Mouse (Mus musculus) stomach, embryonic 16.5 days (tissue): ENCODE data around the gene Rep15. TPM values are rescaled to one million over a fixed set of nuclear protein-coding genes. Genes with fewer than 3 reads are reported as not detected.

Source experiments
- ATAC-seq: fragments of 200-750 bp; cut with Nextera tagmentation; 2 replicates; pipeline ENCODE4 v1.8.0; 2017; ENCODE audit warnings: moderate number of reproducible peaks, moderate TSS enrichment; ENCODE audit not compliant: insufficient read depth, low FRiP score
- H3K27ac ChIP-seq: fragments of 300-500 bp; sonication (generic); 2 replicates; pipeline ENCODE4 v1.5.1; 2014; ENCODE audit warnings: low read length
- H3K27me3 ChIP-seq: fragments of 300-500 bp; sonication (generic); 2 replicates; pipeline ENCODE4 v1.6.1; 2014; ENCODE audit warnings: low read length, control low read depth, mixed read lengths; ENCODE audit not compliant: control insufficient read depth, insufficient read depth
- H3K36me3 ChIP-seq: fragments of 300-500 bp; sonication (generic); 2 replicates; pipeline ENCODE4 v1.6.1; 2014; ENCODE audit warnings: low read length; ENCODE audit not compliant: control insufficient read depth, insufficient read depth
- H3K4me1 ChIP-seq: fragments of 300-500 bp; sonication (generic); 2 replicates; pipeline ENCODE4 v1.6.1; 2014; ENCODE audit warnings: low read length, control low read depth, mixed read lengths; ENCODE audit not compliant: control insufficient read depth, insufficient read depth
- H3K4me2 ChIP-seq: fragments of 300-500 bp; sonication (generic); 2 replicates; pipeline ENCODE4 v1.6.1; 2014; ENCODE audit warnings: low read depth, low read length, mixed read lengths
- H3K4me3 ChIP-seq: fragments of 300-500 bp; sonication (generic); replicated peaks from 2 replicates; pipeline ENCODE4 v1.5.1; 2014; ENCODE audit warnings: mild to moderate bottlenecking, low read length
- H3K9ac ChIP-seq: fragments of 300-500 bp; sonication (generic); 2 replicates; pipeline ENCODE4 v1.6.1; 2014; ENCODE audit warnings: low read length
- H3K9me3 ChIP-seq: fragments of 300-500 bp; sonication (generic); replicated peaks from 2 replicates; pipeline ENCODE4 v1.6.1; 2016; ENCODE audit warnings: low read length, control low read depth; ENCODE audit not compliant: control insufficient read depth
- WGBS: fragments of 180-500 bp; shearing (Covaris S2); extraction: QIAGEN DNeasy Blood & Tissue Kit; methylation state at CpG from one replicate; pipeline ENCODE4 v1.1.7; 2014; 5-methylcytosine and 5-hydroxymethylcytosine counted together
- polyA plus RNA-seq: library from polyadenylated mRNA; unstranded; fragments of >200 nt; fragmentation: Nextera tagmentation; extraction: Ambion mirVana; gene quantifications from 2 replicates; pipeline ENCODE4 v1.2.1, GENCODE M21; 2015

Rep15 gene
- polyA plus RNA-seq, 1 experiment from 2014 or later: 3.6 TPM

- 45% methylated on average over 7 of the region's 7 CpGs for WGBS
- ATAC-seq: no peak
- Histone ChIP-seq H3K9me3 (no peaks in the 10 kb centered on the region), H3K9ac (peak overlapping the region; percentile 97), H3K4me1 (0 out of 2 replicates have a peak, but pooled peaks cover 5% of the 10 kb centered on the region), H3K4me2 (peak overlapping the region; percentile 72), H3K27ac (no peak overlapping the region), H3K36me3 (peaks cover 6% of the 10 kb centered on the region; the same call in 1 of the 2 replicates), H3K27me3 (no peaks in the 10 kb centered on the region), H3K4me3 (peak overlapping the region; percentile 93)
Observed at GRCm38 (mm10) chr6:147043633-147044032, 11.2 kb downstream of the Rep15 start.

GRCm38 (mm10) chr6:147049239-147049805 lies 16.9 kb downstream of the Rep15 start:
- Histone ChIP-seq H3K9ac (no peak overlapping the region), H3K36me3 (peaks cover 25% of the 10 kb centered on the region), H3K27ac (no peak overlapping the region), H3K4me3 (no peak overlapping the region), H3K9me3 (no peaks in the 10 kb centered on the region), H3K27me3 (no peaks in the 10 kb centered on the region), H3K4me1 (no peaks in the 10 kb centered on the region), H3K4me2 (no peak overlapping the region)
- no peak for ATAC-seq
- 94% methylated on average over 13 of the region's 13 CpGs for WGBS

DNA sequence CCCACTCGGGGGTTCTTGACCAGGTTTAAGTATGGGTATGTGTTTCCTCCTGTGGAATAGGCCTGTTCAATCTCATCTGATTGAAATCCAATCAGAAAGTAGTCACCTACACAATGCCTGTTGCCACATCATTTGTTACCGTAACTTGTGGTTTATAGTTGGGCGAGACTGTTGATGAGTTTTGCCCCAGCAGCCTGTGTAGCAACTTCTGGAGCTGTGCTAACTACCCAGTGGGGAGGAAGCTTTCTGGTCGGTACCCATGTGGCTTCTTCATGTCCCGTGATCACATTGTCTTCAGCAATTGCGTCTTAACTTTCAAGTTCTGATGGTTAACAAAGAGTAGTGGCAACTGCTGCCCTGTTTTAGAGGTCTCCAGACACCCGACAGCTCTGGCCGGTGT lies 19.3 kb downstream of the Rep15 start:
- no peaks in the 10 kb centered on the region for H3K27me3 ChIP-seq
- no peak overlapping the region for H3K4me2 ChIP-seq
- no peaks in the 10 kb centered on the region for H3K9me3 ChIP-seq
- no peak overlapping the region for H3K9ac ChIP-seq
- H3K4me1 ChIP-seq: no peaks in the 10 kb centered on the region
- no peak for ATAC-seq
- H3K4me3 ChIP-seq: no peak overlapping the region
- H3K27ac ChIP-seq: no peak overlapping the region
- peaks cover 19% of the 10 kb centered on the region for H3K36me3 ChIP-seq
- 91% methylated on average over 8 of the region's 8 CpGs for WGBS

DNA sequence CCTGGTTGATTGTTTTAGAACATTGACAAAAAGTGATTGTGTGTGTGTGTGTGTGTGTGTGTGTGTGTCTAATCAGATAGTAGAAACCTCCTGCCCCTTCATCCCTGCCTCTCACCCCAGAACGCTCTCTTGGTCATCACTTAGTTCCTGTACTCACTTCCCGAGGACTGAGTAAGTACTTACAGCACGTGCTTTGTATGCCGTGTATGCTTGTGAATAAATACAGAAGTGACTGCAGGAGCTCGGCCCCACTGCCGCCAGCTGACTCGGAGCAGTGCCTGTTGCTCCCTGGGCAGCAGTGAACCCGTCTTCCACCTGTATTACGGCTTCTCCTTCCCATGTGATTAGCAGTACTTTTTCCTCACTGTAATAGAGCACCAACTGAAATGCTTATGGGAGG lies 20.1 kb downstream of the Rep15 start:
- WGBS: 89% methylated on average over 9 of the region's 9 CpGs
- H3K27ac ChIP-seq: no peak overlapping the region
- no peaks in the 10 kb centered on the region for H3K27me3 ChIP-seq
- no peaks in the 10 kb centered on the region for H3K4me1 ChIP-seq
- H3K4me2 ChIP-seq: no peak overlapping the region
- no peak overlapping the region for H3K4me3 ChIP-seq
- no peak overlapping the region for H3K9ac ChIP-seq
- ATAC-seq: no peak
- peaks cover 18% of the 10 kb centered on the region for H3K36me3 ChIP-seq
- H3K9me3 ChIP-seq: no peaks in the 10 kb centered on the region

GRCm38 (mm10) chr6:147053785-147054646 lies 21.6 kb downstream of the Rep15 start:
- H3K36me3 ChIP-seq: peaks cover 18% of the 10 kb centered on the region; the same call in 1 of the 2 replicates
- WGBS: 92% methylated on average over 19 of the region's 19 CpGs
- no peaks in the 10 kb centered on the region for H3K9me3 ChIP-seq
- no peak overlapping the region for H3K9ac ChIP-seq
- no peak for ATAC-seq
- no peaks in the 10 kb centered on the region for H3K4me1 ChIP-seq
- no peak overlapping the region for H3K4me3 ChIP-seq
- H3K4me2 ChIP-seq: no peak overlapping the region
- H3K27me3 ChIP-seq: no peaks in the 10 kb centered on the region
- H3K27ac ChIP-seq: no peak overlapping the region

DNA sequence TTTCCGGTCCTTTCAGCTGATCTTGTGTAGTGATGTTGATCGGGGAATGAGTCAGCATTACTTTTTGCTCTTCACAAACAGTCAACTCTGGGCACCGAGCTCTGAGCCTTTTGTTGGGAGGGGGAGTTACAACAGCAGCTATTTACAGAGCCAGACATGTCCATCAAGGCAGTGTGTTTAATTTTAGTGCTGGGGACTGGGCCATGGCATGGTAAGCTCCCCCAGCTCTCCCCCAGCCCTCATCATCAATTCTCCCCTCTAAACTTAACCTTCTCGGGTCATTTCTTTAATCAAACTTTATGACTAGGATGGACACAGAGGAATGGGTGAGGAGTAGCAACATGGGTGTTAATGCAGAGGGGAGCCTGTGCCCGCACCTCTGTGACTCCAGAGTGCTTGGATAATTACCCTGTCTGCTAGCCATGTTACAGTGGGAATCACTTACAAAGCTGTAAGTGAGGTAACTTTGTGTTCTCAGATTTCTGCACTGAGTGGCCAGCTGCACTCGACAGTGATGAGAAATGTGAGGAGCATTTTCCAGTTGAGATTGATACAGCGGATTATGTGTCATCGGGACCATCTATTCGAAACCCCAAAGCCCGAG lies 23.1 kb downstream of the Rep15 start:
- Histone ChIP-seq H3K27ac (no peak overlapping the region), H3K9ac (no peak overlapping the region), H3K4me1 (no peaks in the 10 kb centered on the region), H3K4me3 (no peak overlapping the region), H3K4me2 (no peak overlapping the region), H3K9me3 (no peaks in the 10 kb centered on the region), H3K27me3 (no peaks in the 10 kb centered on the region), H3K36me3 (peaks cover 7% of the 10 kb centered on the region; the same call in 1 of the 2 replicates)
- 81% methylated on average over 10 of the region's 10 CpGs for WGBS
- no peak for ATAC-seq

GRCm38 (mm10) chr6:147059326-147059725 lies 26.9 kb downstream of the Rep15 start:
- H3K4me2 ChIP-seq: no peak overlapping the region
- H3K36me3 ChIP-seq: peaks cover 3% of the 10 kb centered on the region; the same call in 1 of the 2 replicates
- H3K9ac ChIP-seq: no peak overlapping the region
- no peak overlapping the region for H3K27ac ChIP-seq
- no peaks in the 10 kb centered on the region for H3K27me3 ChIP-seq
- no peaks in the 10 kb centered on the region for H3K9me3 ChIP-seq
- H3K4me1 ChIP-seq: no peaks in the 10 kb centered on the region
- no peak overlapping the region for H3K4me3 ChIP-seq
- ATAC-seq: no peak
- 53% methylated on average over 7 of the region's 7 CpGs for WGBS

- ATAC-seq: no peak
- Histone ChIP-seq H3K4me3 (no peak overlapping the region), H3K9ac (no peak overlapping the region), H3K36me3 (peaks cover 3% of the 10 kb centered on the region; the same call in 1 of the 2 replicates), H3K27me3 (no peaks in the 10 kb centered on the region), H3K4me2 (no peak overlapping the region), H3K27ac (no peak overlapping the region), H3K9me3 (no peaks in the 10 kb centered on the region), H3K4me1 (no peaks in the 10 kb centered on the region)
- 80% methylated on average over 9 of the region's 9 CpGs for WGBS
Observed at GRCm38 (mm10) chr6:147061630-147062029, 29.2 kb downstream of the Rep15 start.

GRCm38 (mm10) chr6:147062034-147062433 lies 29.6 kb downstream of the Rep15 start:
- no peaks in the 10 kb centered on the region for H3K4me1 ChIP-seq
- WGBS: 66% methylated on average over 7 of the region's 7 CpGs
- H3K27ac ChIP-seq: no peak overlapping the region
- H3K9ac ChIP-seq: no peak overlapping the region
- H3K9me3 ChIP-seq: no peaks in the 10 kb centered on the region
- H3K4me3 ChIP-seq: no peak overlapping the region
- peaks cover 3% of the 10 kb centered on the region; the same call in 1 of the 2 replicates for H3K36me3 ChIP-seq
- ATAC-seq: no peak
- H3K4me2 ChIP-seq: no peak overlapping the region
- no peaks in the 10 kb centered on the region for H3K27me3 ChIP-seq
